Mouse (Mus musculus) cortical plate, adult 2 months (tissue): ENCODE data around the gene Olfr620. TPM values are rescaled to one million over a fixed set of nuclear protein-coding genes. Genes with fewer than 3 reads are reported as not detected.

Source experiments
- H3K27ac ChIP-seq: fragments of 200-500 bp; 2 replicates; pipeline ENCODE4 v1.5.1; 2012; ENCODE audit warnings: low read length, control low read depth, inconsistent platforms; ENCODE audit not compliant: insufficient read depth
- H3K4me1 ChIP-seq: fragments of 200-500 bp; 2 replicates; pipeline ENCODE4 v1.6.1; 2011; ENCODE audit warnings: low read length; ENCODE audit not compliant: control insufficient read depth, insufficient read depth
- H3K4me3 ChIP-seq: fragments of 200-500 bp; 2 replicates; pipeline ENCODE4 v1.5.1; 2011; ENCODE audit warnings: mild to moderate bottlenecking, low read length, control low read depth; ENCODE audit not compliant: insufficient read depth
- CTCF ChIP-seq: fragments of 200-500 bp; IDR thresholded peaks from 2 replicates; pipeline ENCODE4 v1.5.1; 2011; ENCODE audit warnings: mild to moderate bottlenecking, control low read depth, low read length; ENCODE audit not compliant: insufficient read depth; ENCODE audit errors: extremely low read depth
- POLR2A ChIP-seq: fragments of 200-500 bp; IDR thresholded peaks from 2 replicates; pipeline ENCODE4 v1.6.1; 2011; ENCODE audit warnings: mild to moderate bottlenecking, low read length, control low read depth; ENCODE audit not compliant: insufficient read depth; ENCODE audit errors: extremely low read depth
- polyA plus RNA-seq: library from polyadenylated mRNA; depleted of rRNA; stranded (reverse); fragments of >200 nt; gene quantifications from 2 replicates; pipeline ENCODE4 v1.2.3, GENCODE M21; 2012; rRNA removed

The Olfr620 gene
- not detected in 2 replicates for polyA plus RNA-seq

GRCm38 (mm10) chr7:103612434-103612833 is at the start of gene Olfr620:
Olfr620 (minus strand) TSS chr7:103612534.
- H3K4me3 ChIP-seq, result no peak within 1 kb of the TSS
- TF ChIP-seq CTCF (no peak), POLR2A (no peak)
- no peak within 1 kb of the TSS for H3K27ac ChIP-seq
- no peaks in the 10 kb centered on the region for H3K4me1 ChIP-seq

- Histone ChIP-seq H3K4me3 (no peak overlapping the region), H3K27ac (no peak overlapping the region), H3K4me1 (no peaks in the 10 kb centered on the region)
- TF ChIP-seq POLR2A, result no peak
- TF ChIP-seq CTCF, result no peak
These were observed 31.7 kb upstream of the Olfr620 start for GRCm38 (mm10) chr7:103644070-103644469.

GRCm38 (mm10) chr7:103642602-103643001 is 30.3 kb upstream of the Olfr620 start, which contains the start of gene Olfr622:
Olfr622 (minus strand) TSS chr7:103642702.
- Histone ChIP-seq H3K4me1 (no peaks in the 10 kb centered on the region), H3K27ac (no peak within 1 kb of the TSS), H3K4me3 (no peak within 1 kb of the TSS)
- TF ChIP-seq CTCF (no peak), POLR2A (no peak)

GRCm38 (mm10) chr7:103636795-103637194 is 24.5 kb upstream of the Olfr620 start:
- Histone ChIP-seq H3K4me1 (no peaks in the 10 kb centered on the region), H3K27ac (no peak overlapping the region), H3K4me3 (no peak overlapping the region)
- TF ChIP-seq CTCF (no peak), POLR2A (no peak)

- TF ChIP-seq POLR2A (no peak), CTCF (no peak)
- H3K27ac ChIP-seq, result no peak overlapping the region
- H3K4me3 ChIP-seq, result no peak overlapping the region
- no peaks in the 10 kb centered on the region for H3K4me1 ChIP-seq
These were observed 4.9 kb downstream of the Olfr620 start for GRCm38 (mm10) chr7:103607425-103607824.

GRCm38 (mm10) chr7:103600275-103600674 is 12.1 kb downstream of the Olfr620 start, which contains the start of gene Olfr619:
Olfr619 (plus strand) TSS chr7:103600575.
- Histone ChIP-seq H3K4me3 (no peak within 1 kb of the TSS), H3K4me1 (no peaks in the 10 kb centered on the region), H3K27ac (no peak within 1 kb of the TSS)
- TF ChIP-seq CTCF (no peak), POLR2A (no peak)

GRCm38 (mm10) chr7:103589803-103590202 is 22.5 kb downstream of the Olfr620 start, which contains the start of gene Olfr618:
Olfr618 (plus strand) TSS chr7:103590103.
- no peak within 1 kb of the TSS for H3K4me3 ChIP-seq
- H3K27ac ChIP-seq, result no peak within 1 kb of the TSS
- H3K4me1 ChIP-seq, result no peaks in the 10 kb centered on the region
- TF ChIP-seq CTCF, result no peak
- no peak for TF ChIP-seq POLR2A

GRCm38 (mm10) chr7:103572761-103573160 is 39.6 kb downstream of the Olfr620 start, which contains the start of gene Olfr617:
Olfr617 (plus strand) TSS chr7:103573061.
- no peak within 1 kb of the TSS for H3K27ac ChIP-seq
- TF ChIP-seq POLR2A (no peak), CTCF (no peak)

GRCm38 (mm10) chr7:103569043-103569442 is 43.3 kb downstream of the Olfr620 start, which contains the start of gene Olfr616:
Olfr616 (minus strand) TSS chr7:103569143.
- TF ChIP-seq CTCF (no peak), POLR2A (no peak)
- H3K27ac ChIP-seq, result no peak within 1 kb of the TSS
- no peaks in the 10 kb centered on the region for H3K4me1 ChIP-seq
- no peak within 1 kb of the TSS for H3K4me3 ChIP-seq

More at GRCm38 (mm10) chr7:103572761-103573160, 39.6 kb downstream of the Olfr620 start, which contains the start of gene Olfr617:
- Histone ChIP-seq H3K4me1 (no peaks in the 10 kb centered on the region), H3K4me3 (no peak within 1 kb of the TSS)

GRCm38 (mm10) chr7:103555779-103556178 is 56.6 kb downstream of the Olfr620 start, which contains the start of gene Olfr615:
Olfr615 (plus strand) TSS chr7:103556079.
- TF ChIP-seq CTCF (no peak), POLR2A (no peak)
- no peaks in the 10 kb centered on the region for H3K4me1 ChIP-seq
- H3K4me3 ChIP-seq, result no peak within 1 kb of the TSS
- H3K27ac ChIP-seq, result no peak within 1 kb of the TSS

Other genes with a start within 250 kb of the Olfr620 start
- not detected in 2 replicates for gene Olfr601, start 249.9 kb downstream of the Olfr620 start, polyA plus RNA-seq
- not detected in 2 replicates for gene Olfr603, start 226.4 kb downstream of the Olfr620 start, polyA plus RNA-seq
- gene Usp17lc, start 197.5 kb downstream of the Olfr620 start, polyA plus RNA-seq, result not detected in 2 replicates
- not detected in 2 replicates for gene Olfr605, start 167.1 kb downstream of the Olfr620 start, polyA plus RNA-seq
- not detected in 2 replicates for gene Olfr606, start 163.5 kb downstream of the Olfr620 start, polyA plus RNA-seq
- not detected in 2 replicates for gene Olfr607, start 148.4 kb downstream of the Olfr620 start, polyA plus RNA-seq
- gene Olfr608, start 142.7 kb downstream of the Olfr620 start, polyA plus RNA-seq, result not detected in 2 replicates
- not detected in 2 replicates for gene Olfr609, start 114.5 kb downstream of the Olfr620 start, polyA plus RNA-seq
- gene Olfr610, start 100.4 kb downstream of the Olfr620 start, polyA plus RNA-seq, result not detected in 2 replicates
- not detected in 2 replicates for gene Olfr611, start 91.7 kb downstream of the Olfr620 start, polyA plus RNA-seq
- gene Olfr612, start 69.8 kb downstream of the Olfr620 start, polyA plus RNA-seq, result not detected in 2 replicates
- gene Olfr613, start 64.5 kb downstream of the Olfr620 start, polyA plus RNA-seq, result not detected in 2 replicates
- not detected in 2 replicates for gene Olfr615, start 56.5 kb downstream of the Olfr620 start, polyA plus RNA-seq
- gene Olfr616, start 43.4 kb downstream of the Olfr620 start, polyA plus RNA-seq, result not detected in 2 replicates
- gene Olfr617, start 39.5 kb downstream of the Olfr620 start, polyA plus RNA-seq, result not detected in 2 replicates
- gene Olfr618, start 22.4 kb downstream of the Olfr620 start, polyA plus RNA-seq, result not detected in 2 replicates
- not detected in 2 replicates for gene Olfr619, start 12.0 kb downstream of the Olfr620 start, polyA plus RNA-seq
- gene Olfr622, start 30.2 kb upstream of the Olfr620 start, polyA plus RNA-seq, result not detected in 2 replicates
- not detected in 2 replicates for gene Olfr623, start 51.2 kb upstream of the Olfr620 start, polyA plus RNA-seq
- gene Olfr624, start 58.7 kb upstream of the Olfr620 start, polyA plus RNA-seq, result 0.02 TPM in 1 of 2 replicates, not detected in the other
- not detected in 2 replicates for gene Olfr625-ps1, start 70.2 kb upstream of the Olfr620 start, polyA plus RNA-seq
- not detected in 2 replicates for gene Olfr243, start 102.1 kb upstream of the Olfr620 start, polyA plus RNA-seq
- gene Olfr628, start 117.8 kb upstream of the Olfr620 start, polyA plus RNA-seq, result not detected in 2 replicates
- not detected in 2 replicates for gene Olfr629, start 132.4 kb upstream of the Olfr620 start, polyA plus RNA-seq
- not detected in 2 replicates for gene Olfr630, start 144.8 kb upstream of the Olfr620 start, polyA plus RNA-seq
- gene Olfr69, start 159.1 kb upstream of the Olfr620 start, polyA plus RNA-seq, result not detected in 2 replicates
- not detected in 2 replicates for gene Olfr68, start 167.2 kb upstream of the Olfr620 start, polyA plus RNA-seq
- gene Olfr67, start 179.3 kb upstream of the Olfr620 start, polyA plus RNA-seq, result not detected in 2 replicates
- 56.3 and 87.5 TPM in 2 replicates for gene Hbb-bt, start 201.5 kb upstream of the Olfr620 start, polyA plus RNA-seq
- 471 and 650 TPM in 2 replicates for gene Hbb-bs, start 215.6 kb upstream of the Olfr620 start, polyA plus RNA-seq
- not detected in 2 replicates for gene Hbb-bh2, start 228.0 kb upstream of the Olfr620 start, polyA plus RNA-seq
- not detected in 2 replicates for gene Hbb-bh1, start 230.6 kb upstream of the Olfr620 start, polyA plus RNA-seq
- 0.95 and 1.0 TPM in 2 replicates for gene Hbb-y, start 240.7 kb upstream of the Olfr620 start, polyA plus RNA-seq